In genomic region chr7:100723453-100724294, GRCm38 (mm10) we compare ENCODE assay signal across 16 mouse cellular contexts. TPM values are rescaled to one million over a fixed set of nuclear protein-coding genes. Genes with fewer than 3 reads are reported as not detected.
DNase-seq lines count a peak whose midpoint lies in the region; ATAC-seq lines count a peak whose summit lies in the region.
"Had no signal": no experiment of that assay in that cellular context is flagged by ENCODE, and none has a peak within 500 bp of the region (broad histone marks: within the 10 kb centered on the region; RNA-seq: fewer than 3 reads in every experiment).

No protein-coding gene starts in this region.

- H3K4me3 ChIP-seq in forebrain, embryonic 15.5 days: no peak overlapping the region
- H3K4me3 ChIP-seq in midbrain, embryonic 10.5 days: peak overlapping the region; percentile 16; the same call in 1 of the 2 replicates
- H3K4me3 ChIP-seq: gastrocnemius, adult 2 months; heart, embryonic 13.5 days; left cerebral cortex, adult 2 months; liver, embryonic 13.5 days had no signal

- no peaks in the 10 kb centered on the region for H3K9me3 ChIP-seq in forebrain, embryonic 15.5 days
- no peaks in the 10 kb centered on the region for H3K9me3 ChIP-seq in midbrain, embryonic 10.5 days (replicated peaks)
- H3K9me3 ChIP-seq: heart, embryonic 13.5 days; liver, embryonic 13.5 days had no signal

- H3K36me3 ChIP-seq in forebrain, embryonic 15.5 days: no peaks in the 10 kb centered on the region
- H3K36me3 ChIP-seq in midbrain, embryonic 10.5 days: no peaks in the 10 kb centered on the region
- H3K36me3 ChIP-seq: heart, embryonic 13.5 days; liver, embryonic 13.5 days had no signal

- no peak overlapping the region for H3K9ac ChIP-seq in forebrain, embryonic 15.5 days (replicated peaks)
- H3K9ac ChIP-seq: heart, embryonic 13.5 days; liver, embryonic 13.5 days had no signal

- DNase-seq in embryo, embryonic 9.5 days (ENCODE audit: extremely low spot score): peak; percentile 36
- DNase-seq in embryo, embryonic 10.5 days (ENCODE audit: low spot score): no peak
- DNase-seq in midbrain, embryonic 10.5 days (ENCODE audit: low spot score): peak; percentile 30
- DNase-seq in retina, embryonic 14.5 days (ENCODE audit: low spot score): peak; percentile 60
- no peak for DNase-seq in heart, postnatal 25 days (ENCODE audit: low spot score)
- no peak for DNase-seq in liver
- DNase-seq: gastrocnemius, adult 2 months; kidney, postnatal 36 days; liver, embryonic 13.5 days; lung, postnatal 36 days; right cerebral cortex, adult 18-20 months; thymus, postnatal 36 days had no signal

- ATAC-seq in forebrain, embryonic 15.5 days (replicated peaks): 0 out of 2 replicates have a peak, but pooled peaks have one; percentile 35
- ATAC-seq in activated CD4-positive, CD25-positive, alpha-beta regulatory T cell, adult 4 months: no peak

- intact Hi-C loops in heart, postnatal 25 days (cut with DNase I): no loop called here

- 4% methylated on average over 12 of the region's 12 CpGs for WGBS in forebrain, embryonic 15.5 days
- WGBS in midbrain, embryonic 10.5 days: 19% methylated on average over 12 of the region's 12 CpGs

- H3K4me2 ChIP-seq in forebrain, embryonic 15.5 days (replicated peaks): peak overlapping the region; percentile 15; the same call in 1 of the 2 replicates
- H3K4me2 ChIP-seq: heart, embryonic 13.5 days; liver, embryonic 13.5 days had no signal

- no peaks in the 10 kb centered on the region for H3K27me3 ChIP-seq in forebrain, embryonic 15.5 days
- no peaks in the 10 kb centered on the region for H3K27me3 ChIP-seq in midbrain, embryonic 10.5 days (ENCODE audit: low read depth, poor library complexity, severe bottlenecking)
- H3K27me3 ChIP-seq: heart, embryonic 13.5 days; liver, embryonic 13.5 days had no signal

- H3K27ac ChIP-seq in forebrain, embryonic 15.5 days (replicated peaks): peak overlapping the region; percentile 86
- H3K27ac ChIP-seq in midbrain, embryonic 10.5 days (replicated peaks): peak overlapping the region; percentile 63; the same call in 1 of the 2 replicates
- H3K27ac ChIP-seq: gastrocnemius, adult 2 months; heart, embryonic 13.5 days; left cerebral cortex, adult 2 months; liver, embryonic 13.5 days had no signal

- H3K4me1 ChIP-seq in forebrain, embryonic 15.5 days: peaks cover 48% of the 10 kb centered on the region
- H3K4me1 ChIP-seq in midbrain, embryonic 10.5 days: peaks cover 33% of the 10 kb centered on the region
- H3K4me1 ChIP-seq: liver, embryonic 13.5 days had no signal

RNA-seq across cellular contexts. Expression of gene Fam168a, which starts 17.2 kb away (rescaled TPM):
- 115 and 116 TPM in 2 replicates for polyA plus RNA-seq in forebrain, embryonic 15.5 days (2015; fragmentation: Nextera tagmentation; extraction: Ambion mirVana)
- polyA plus RNA-seq in midbrain, embryonic 10.5 days (2016; fragmentation: Nextera tagmentation; extraction: Ambion mirVana): 29.3 and 37.3 TPM in 2 replicates
- 10 to 100 TPM; 39.2 to 44.9 TPM for total RNA-seq in heart, postnatal 25 days (2021)
- 10 to 100 TPM; 17.3 to 18.0 TPM for polyA plus RNA-seq in activated CD4-positive, CD25-positive, alpha-beta regulatory T cell, adult 4 months (2017; shearing (Covaris generic))

Comparison
In these comparisons a context has a peak if more than half of its experiments do, and no peak if none do; other contexts are left out.
1. DNase-seq: peak in embryo, embryonic 9.5 days (single experiment), midbrain, embryonic 10.5 days (single experiment) and retina, embryonic 14.5 days (single experiment); none in embryo, embryonic 10.5 days (single experiment), heart, postnatal 25 days (single experiment) and liver (single experiment).